Mouse (Mus musculus): ENCODE measurements around the gene Hecw1.
A peak's percentile ranks its signal among the peaks of the same experiment; 100 is the strongest.

- TF ChIP-seq POLR2A (IDR thresholded peaks at IDR 0.05; ENCODE audit: borderline replicate concordance, insufficient read depth, low read length): peak; percentile 45; the same call in 1 of the 2 replicates
- no peak for TF ChIP-seq CTCF (IDR thresholded peaks at IDR 0.05; ENCODE audit: borderline replicate concordance, insufficient read depth, low read depth, low read length)
Observed at GRCm38 (mm10) chr13:14522906-14523269, at the start of gene Hecw1.

All from cerebellum, adult 2 months (tissue).